Mouse (Mus musculus): ENCODE measurements around the gene Ap5z1.

- TF ChIP-seq CTCF (conservative IDR thresholded peaks at IDR 0.05; ENCODE audit: low read length) (no peak), POU5F1 (IDR thresholded peaks at IDR 0.05; ENCODE audit: borderline replicate concordance, low read length) (no peak)
These were observed 42.8 kb upstream of the Ap5z1 start for GRCm38 (mm10) chr5:142420920-142421319.

Data from E14TG2a.4 (cell line).